Mouse (Mus musculus) C2C12 (cell line): ENCODE results near the gene B3galnt1. TPM values are rescaled to one million over a fixed set of nuclear protein-coding genes. Genes with fewer than 3 reads are reported as not detected.

Source experiments
- H3K27me3 ChIP-seq: one replicate; pipeline ENCODE4 v1.6.1; 2011; ENCODE audit not compliant: control insufficient read depth, insufficient read depth, insufficient read length
- H3K36me3 ChIP-seq: one replicate; pipeline ENCODE4 v1.6.1; 2011; ENCODE audit not compliant: control insufficient read depth, insufficient read depth
- H3K4me3 ChIP-seq: one replicate; pipeline ENCODE4 v1.5.1; 2011; ENCODE audit warnings: mild to moderate bottlenecking, control low read depth; ENCODE audit not compliant: poor library complexity, insufficient read depth, severe bottlenecking
- H3K79me2 ChIP-seq: one replicate; pipeline ENCODE4 v1.6.1; 2011; ENCODE audit not compliant: control insufficient read depth, insufficient read depth
- H3K79me3 ChIP-seq: one replicate; pipeline ENCODE4 v1.6.1; 2011; ENCODE audit warnings: low read depth, control low read depth
- H3ac ChIP-seq: one replicate; pipeline ENCODE3; 2011; ENCODE audit warnings: low read depth; ENCODE audit not compliant: control insufficient read depth, insufficient read length
- CEBPB ChIP-seq: IDR thresholded peaks from one replicate; pipeline ENCODE4 v1.6.1; 2011; ENCODE audit warnings: low read depth, mild to moderate bottlenecking, control low read depth, moderate library complexity
- CTCF ChIP-seq: IDR thresholded peaks from one replicate; pipeline ENCODE4 v1.5.1; 2011; ENCODE audit not compliant: control insufficient read depth, insufficient read depth, insufficient read length
- FOSL1 ChIP-seq: IDR thresholded peaks from one replicate; pipeline ENCODE4 v1.8.0; 2011; ENCODE audit warnings: mild to moderate bottlenecking, low read length; ENCODE audit not compliant: poor library complexity, insufficient read depth, severe bottlenecking
- MAX ChIP-seq: IDR thresholded peaks from one replicate; pipeline ENCODE4 v1.6.1; 2011; ENCODE audit warnings: mild to moderate bottlenecking, control low read depth
- MYOD1 ChIP-seq: IDR thresholded peaks from one replicate; pipeline ENCODE4 v1.6.1; 2011; ENCODE audit warnings: low read depth; ENCODE audit not compliant: control insufficient read depth, insufficient read length
- MYOG ChIP-seq: IDR thresholded peaks from one replicate; pipeline ENCODE4 v1.6.1; 2011; ENCODE audit not compliant: control insufficient read depth, insufficient read length; ENCODE audit errors: extremely low read depth
- USF1 ChIP-seq: IDR thresholded peaks from one replicate; pipeline ENCODE4 v1.6.1; 2011; ENCODE audit warnings: low read depth, mild to moderate bottlenecking, control low read depth, moderate library complexity
- long read RNA-seq, 2 experiments: library from polyadenylated mRNA; unstranded; transcript quantifications; one replicate each; pipeline ENCODE4 v2.0.0; 2019 to 2020
- polyA plus RNA-seq: library from polyadenylated mRNA; unstranded; fragments of >200 nt; fragmentation: generic; extraction: Trizol; gene quantifications from one replicate; pipeline ENCODE4 v1.2.1, GENCODE M21; 2012; ENCODE audit warnings: missing spikeins

The B3galnt1 gene
- 4.7 TPM for polyA plus RNA-seq
- long read RNA-seq, experiment 1, transcript B3galnt1-201 (3 exons, 2,028 nt) = major isoform, 20 of 30 reads
- long read RNA-seq, experiment 1, partial matches to known transcripts = 1 of 30 reads
- long read RNA-seq, experiment 1, other reads (novel, unspliced or antisense) = 9 of 30 reads
- long read RNA-seq, experiment 2, transcript B3galnt1-201 (3 exons, 2,028 nt) = major isoform, 131 of 169 reads
- long read RNA-seq, experiment 2, partial matches to known transcripts = 1 of 169 reads
- long read RNA-seq, experiment 2, other reads (novel, unspliced or antisense) = 37 of 169 reads

DNA sequence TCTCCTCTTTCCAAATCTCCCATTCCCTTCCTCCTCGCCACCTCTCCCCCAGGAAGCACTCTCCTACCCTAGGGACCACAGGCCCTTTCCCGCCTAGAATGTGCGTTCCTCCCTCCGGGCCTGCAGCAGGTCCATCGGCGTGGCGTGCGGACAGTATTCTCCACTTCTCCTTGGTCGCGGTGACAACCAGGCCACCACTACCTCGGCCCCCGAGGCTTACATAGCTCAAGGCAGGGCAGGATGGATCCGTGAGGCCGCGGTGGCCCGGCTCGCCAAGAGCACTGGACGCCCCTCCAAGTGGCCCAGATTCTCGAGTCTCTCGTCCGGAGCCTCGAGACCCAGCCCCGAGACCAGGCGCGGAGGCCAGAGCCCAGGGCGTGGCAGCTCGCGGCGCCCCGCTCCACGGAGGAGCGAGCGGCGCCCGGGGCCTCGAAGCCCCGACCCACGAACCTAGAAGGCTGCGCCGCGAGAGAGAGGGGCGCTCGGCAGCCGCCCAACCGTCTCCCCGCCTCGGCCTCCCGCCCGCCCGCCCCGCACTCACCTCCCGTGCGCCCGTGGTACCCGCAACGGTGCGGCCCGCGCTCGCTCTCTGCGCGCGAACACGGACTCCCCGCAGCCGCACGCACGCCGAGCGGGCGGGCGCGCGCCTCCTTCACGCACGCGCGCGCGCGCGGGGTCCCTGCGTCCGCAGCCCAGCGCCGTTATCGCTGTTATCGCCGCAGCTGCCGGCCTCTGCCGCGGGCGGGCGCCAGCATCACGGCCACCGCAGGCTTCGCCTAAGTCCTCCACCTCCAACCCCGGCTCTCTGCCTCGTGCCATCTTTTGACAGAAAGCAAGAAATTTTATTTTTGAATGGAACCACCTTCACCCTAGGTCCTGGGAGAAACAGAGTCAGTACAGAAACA, at the start of gene B3galnt1:
B3galnt1 (minus strand) TSS at position 700 of the 905 bp plus-strand sequence.
- Histone ChIP-seq H3K79me3 (no peaks in the 10 kb centered on the region), H3K4me3 (peak within 1 kb of the TSS; percentile 23), H3K36me3 (no peaks in the 10 kb centered on the region), H3ac (peak within 1 kb of the TSS; percentile 53), H3K79me2 (no peaks in the 10 kb centered on the region), H3K27me3 (no peaks in the 10 kb centered on the region)
- TF ChIP-seq MYOG (no peak), CTCF (peak; percentile 45)

DNA sequence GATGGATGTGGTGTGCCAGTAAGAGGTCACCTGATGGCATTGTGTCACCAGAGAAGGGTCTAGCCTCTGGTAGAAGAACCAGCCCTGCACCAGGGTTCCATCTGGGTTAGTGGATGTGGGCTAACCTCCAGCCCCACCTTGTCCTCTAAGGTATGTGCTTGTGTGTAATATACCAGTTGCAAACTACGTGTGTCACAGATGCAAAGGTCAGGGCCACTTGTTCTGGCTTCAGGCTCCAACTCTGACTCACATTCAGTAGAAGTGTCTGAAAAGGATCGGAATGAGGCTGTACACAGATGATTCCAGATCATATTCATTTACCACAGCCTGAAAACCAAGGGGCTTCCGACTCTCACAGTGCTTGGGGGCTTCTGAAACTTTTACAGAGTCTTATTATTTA, 35.8 kb upstream of the B3galnt1 start:
- no peaks in the 10 kb centered on the region for H3K79me2 ChIP-seq
- no peaks in the 10 kb centered on the region for H3K79me3 ChIP-seq
- H3K27me3 ChIP-seq = no peaks in the 10 kb centered on the region
- TF ChIP-seq CEBPB = no peak
- no peaks in the 10 kb centered on the region for H3K36me3 ChIP-seq
- H3ac ChIP-seq = no peak overlapping the region
- no peak overlapping the region for H3K4me3 ChIP-seq

DNA sequence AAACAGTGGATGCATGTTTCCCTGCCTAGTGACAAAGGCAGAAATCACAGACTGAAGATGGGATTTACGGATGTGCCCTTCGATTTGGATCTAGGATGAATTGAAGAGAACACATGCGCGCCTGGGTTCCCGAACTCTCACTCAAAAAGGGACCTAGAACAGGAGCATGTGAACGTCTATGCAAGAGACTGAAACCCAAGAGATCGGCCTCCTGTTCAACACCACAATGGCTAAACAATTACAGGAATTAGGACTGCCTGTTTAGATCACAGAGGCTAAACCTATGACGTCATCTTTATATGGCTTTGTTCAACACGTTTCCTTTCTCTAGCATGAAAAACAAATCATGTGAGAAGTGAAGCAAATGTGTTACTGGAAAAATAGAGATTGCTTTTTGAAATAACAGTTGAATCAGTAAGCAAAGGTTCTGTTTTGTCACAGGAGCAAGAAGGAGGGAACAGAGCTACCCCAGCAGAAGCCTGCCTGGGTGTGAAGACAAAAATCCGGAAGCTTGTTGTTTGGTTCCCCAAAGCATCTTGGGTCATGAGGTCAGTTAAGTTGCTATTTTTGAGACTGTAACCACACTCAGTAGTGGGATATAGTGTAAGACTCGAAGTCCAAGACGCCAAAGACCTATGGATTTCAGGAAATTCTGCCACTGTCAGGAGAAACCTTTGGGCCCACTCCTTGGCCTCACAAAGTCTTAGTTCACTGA, 35.1 kb upstream of the B3galnt1 start:
- TF ChIP-seq USF1 (no peak), FOSL1 (no peak), MAX (no peak), MYOD1 (no peak), CEBPB (no peak), MYOG (no peak), CTCF (no peak)

DNA sequence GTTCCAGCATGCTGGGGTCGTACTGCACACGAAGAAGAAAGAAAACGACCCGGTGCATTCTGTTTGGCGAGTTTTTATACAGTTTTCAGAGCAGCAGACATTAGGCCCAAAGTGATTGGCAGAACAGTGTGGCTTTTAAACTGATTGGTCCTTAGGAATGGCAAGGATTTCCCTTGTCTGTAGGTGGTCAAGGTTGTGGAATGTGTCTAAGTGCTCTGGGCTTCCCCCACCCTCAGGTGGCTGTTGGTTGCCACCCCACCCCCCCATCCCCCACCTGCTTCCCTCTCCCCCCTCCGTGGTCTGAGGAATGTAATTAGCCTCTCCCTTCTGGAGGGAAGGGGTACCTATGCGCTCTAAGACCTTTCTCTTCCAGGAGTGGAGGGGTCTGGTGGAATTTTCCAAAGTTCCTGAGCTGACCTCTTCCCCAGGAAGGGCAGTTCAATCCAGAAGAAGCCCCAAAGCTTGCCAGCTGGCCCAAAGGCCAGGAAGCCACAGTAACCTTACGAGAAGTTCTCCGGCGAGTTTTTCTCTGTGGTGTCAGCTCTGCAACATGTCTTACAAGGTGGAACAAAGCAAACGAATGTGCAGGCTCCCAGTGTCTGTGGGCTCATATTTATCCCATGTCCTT, 28.3 kb upstream of the B3galnt1 start:
- H3K27me3 ChIP-seq = no peaks in the 10 kb centered on the region
- TF ChIP-seq FOSL1 (no peak), CEBPB (no peak), MAX (no peak), MYOD1 (no peak)

More for the DNA sequence above, 35.1 kb upstream of the B3galnt1 start:
- no peak overlapping the region for H3ac ChIP-seq
- H3K79me3 ChIP-seq = no peaks in the 10 kb centered on the region
- H3K4me3 ChIP-seq = no peak overlapping the region
- H3K79me2 ChIP-seq = no peaks in the 10 kb centered on the region
- H3K36me3 ChIP-seq = no peaks in the 10 kb centered on the region
- H3K27me3 ChIP-seq = no peaks in the 10 kb centered on the region

DNA sequence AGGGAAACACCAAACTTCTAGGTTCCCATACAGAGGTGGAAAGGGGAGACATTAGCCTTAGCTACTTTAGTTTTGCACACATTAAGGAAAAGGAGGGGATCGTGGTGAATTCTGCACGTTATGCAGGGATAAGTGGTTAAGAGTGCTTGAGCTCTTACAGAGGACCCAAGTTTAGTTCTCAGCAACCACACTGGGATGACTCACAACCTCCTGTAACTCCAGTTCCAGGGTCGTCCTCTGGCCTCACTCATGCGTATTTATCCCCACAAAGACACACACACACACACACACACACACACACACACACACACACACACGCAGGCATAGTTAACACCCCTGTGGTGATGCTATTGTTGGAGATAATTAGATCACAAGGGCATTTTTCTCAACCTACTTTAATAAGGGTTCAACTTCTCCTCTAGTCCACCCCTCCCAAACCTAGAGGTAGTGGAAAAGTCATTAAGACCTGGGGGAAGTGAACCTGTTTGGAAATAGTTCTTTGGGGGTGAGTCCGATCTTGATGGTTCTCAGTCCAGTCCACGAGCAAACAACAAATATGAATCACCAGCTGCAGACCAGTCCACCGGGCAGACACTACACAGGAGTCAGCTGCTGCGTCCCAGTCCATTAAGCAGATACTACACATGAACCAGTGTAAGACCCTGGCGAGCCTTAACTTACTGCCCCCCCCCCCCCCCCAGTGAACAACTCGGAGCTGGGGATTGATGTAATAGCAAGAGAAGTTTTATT, 27.6 kb upstream of the B3galnt1 start:
- no peak for TF ChIP-seq CTCF
- no peak for TF ChIP-seq FOSL1
- no peak for TF ChIP-seq MYOG
- no peak for TF ChIP-seq USF1
- TF ChIP-seq MYOD1 = no peak
- TF ChIP-seq CEBPB = no peak
- no peak for TF ChIP-seq MAX
- Histone ChIP-seq H3K27me3 (no peaks in the 10 kb centered on the region), H3K79me2 (no peaks in the 10 kb centered on the region), H3ac (no peak overlapping the region), H3K36me3 (no peaks in the 10 kb centered on the region), H3K4me3 (no peak overlapping the region), H3K79me3 (no peaks in the 10 kb centered on the region)

More for the DNA sequence above, 28.3 kb upstream of the B3galnt1 start:
- H3ac ChIP-seq = no peak overlapping the region
- H3K4me3 ChIP-seq = no peak overlapping the region
- no peaks in the 10 kb centered on the region for H3K36me3 ChIP-seq
- H3K79me2 ChIP-seq = no peaks in the 10 kb centered on the region
- H3K79me3 ChIP-seq = no peaks in the 10 kb centered on the region
